Mouse (Mus musculus): Measurements from ENCODE around the gene Taar6. TPM values are rescaled to one million over a fixed set of nuclear protein-coding genes. Genes with fewer than 3 reads are reported as not detected.

The Taar6 gene
- total RNA-seq, 2 experiments from 2014 or later, result not detected

DNA sequence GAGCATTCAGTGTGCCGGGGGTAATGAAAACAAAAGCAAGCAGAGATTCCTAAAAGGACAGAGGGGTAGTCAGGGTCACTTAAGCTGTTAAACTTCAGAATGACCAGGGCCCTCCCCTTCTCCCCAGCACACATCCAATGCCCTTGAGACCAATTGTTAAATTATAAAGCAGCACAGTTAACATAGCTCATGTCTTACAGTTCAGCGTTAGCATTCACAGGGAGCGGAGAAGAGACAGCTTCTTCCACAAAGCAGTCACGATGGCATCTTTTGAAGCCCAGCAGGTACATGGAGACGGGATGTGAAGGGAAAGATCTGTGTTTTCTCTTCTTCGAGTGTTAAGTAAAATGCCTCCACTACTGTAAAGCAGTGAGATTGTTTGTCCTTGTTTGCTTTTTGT is 47.1 kb downstream of the Taar6 start, which contains the start of gene Taar2:
Gene Taar2 (plus strand): TSS at position 261 of the 400 bp plus-strand sequence.
- DNase-seq (ENCODE audit: low spot score in 2 of 2), result no peak

DNA sequence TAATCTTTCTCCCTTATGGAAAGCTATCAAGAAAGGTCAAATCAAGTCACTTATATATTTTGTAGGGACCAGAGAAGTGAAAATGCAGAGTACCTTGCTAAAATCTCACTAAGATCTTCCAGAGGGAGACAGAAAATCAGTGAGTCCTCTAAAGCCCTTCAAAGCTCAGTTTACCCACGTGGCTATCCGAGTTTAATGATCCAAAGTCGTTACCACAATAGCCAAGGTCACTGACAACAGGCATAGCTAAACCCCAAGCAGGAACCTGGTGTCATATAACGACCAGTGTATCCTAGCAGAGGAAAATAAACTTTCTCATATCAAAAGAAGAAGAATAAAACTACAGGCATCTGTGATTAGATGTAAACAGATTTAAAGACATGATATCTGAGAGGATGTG is 47.8 kb downstream of the Taar6 start:
- DNase-seq (ENCODE audit: low spot score in 2 of 2), result no peak

Other genes with a start within 250 kb of the Taar6 start
- 100 to 1,000 TPM; 336 to 348 TPM for gene Rps12, start 198.4 kb downstream of the Taar6 start, total RNA-seq (2021)
- 10 to 100 TPM; 18.2 to 22.0 TPM for gene Slc18b1, start 188.7 kb downstream of the Taar6 start, total RNA-seq (2021)
- gene Vnn3, start 134.2 kb downstream of the Taar6 start, total RNA-seq (2021), result under 1 TPM in 1 of 2 experiments, not detected in 1; 0.46 TPM
- gene Vnn1, start 91.0 kb downstream of the Taar6 start, total RNA-seq (2021), result under 1 TPM; 0.66 to 0.71 TPM
- not detected for gene Taar1, start 65.3 kb downstream of the Taar6 start, total RNA-seq (2021)
- gene Taar2, start 47.1 kb downstream of the Taar6 start, total RNA-seq (2021), result not detected
- gene Taar3, start 36.1 kb downstream of the Taar6 start, total RNA-seq (2021), result not detected
- not detected for gene Taar4, start 25.2 kb downstream of the Taar6 start, total RNA-seq (2021)
- not detected for gene Taar5, start 14.9 kb downstream of the Taar6 start, total RNA-seq (2021)
- not detected for gene Taar7a, start 7.8 kb upstream of the Taar6 start, total RNA-seq (2021)
- not detected for gene Taar7b, start 14.3 kb upstream of the Taar6 start, total RNA-seq (2021)
- not detected for gene Taar7d, start 41.6 kb upstream of the Taar6 start, total RNA-seq (2021)
- gene Taar7e, start 52.0 kb upstream of the Taar6 start, total RNA-seq (2021), result not detected
- not detected for gene Taar7f, start 63.9 kb upstream of the Taar6 start, total RNA-seq (2021)
- not detected for gene Taar8a, start 90.9 kb upstream of the Taar6 start, total RNA-seq (2021)
- not detected for gene Taar8b, start 106.6 kb upstream of the Taar6 start, total RNA-seq (2021)
- gene Taar8c, start 116.3 kb upstream of the Taar6 start, total RNA-seq (2021), result not detected
- not detected for gene Taar9, start 123.9 kb upstream of the Taar6 start, total RNA-seq (2021)
- gene Stx7, start 163.7 kb upstream of the Taar6 start, total RNA-seq (2021), result 100 to 1,000 TPM; 169 to 187 TPM
- 1 to 10 TPM; 4.7 to 5.0 TPM for gene Moxd1, start 237.9 kb upstream of the Taar6 start, total RNA-seq (2021)